Mouse (Mus musculus) CD4-positive, CD25-positive, alpha-beta regulatory T cell, adult 4 months (primary cell): ENCODE measurements around the gene Ppp2r5e. TPM values are rescaled to one million over a fixed set of nuclear protein-coding genes. Genes with fewer than 3 reads are reported as not detected.

ENCODE experiments used
- ATAC-seq: one replicate; pipeline ENCODE4 v1.8.0; 2017
- polyA plus RNA-seq, 2 experiments: library from polyadenylated mRNA; unstranded; fragments of 100-300 nt; shearing (Covaris generic); gene quantifications; one replicate each; pipeline ENCODE4 v1.2.1; 2017

The Ppp2r5e gene
- polyA plus RNA-seq, 2 experiments from 2014 or later: 4.8 to 7.9 TPM

- peak; percentile 63 for ATAC-seq
Observed at GRCm38 (mm10) chr12:75572271-75572670, 23.8 kb downstream of the Ppp2r5e start.

DNA sequence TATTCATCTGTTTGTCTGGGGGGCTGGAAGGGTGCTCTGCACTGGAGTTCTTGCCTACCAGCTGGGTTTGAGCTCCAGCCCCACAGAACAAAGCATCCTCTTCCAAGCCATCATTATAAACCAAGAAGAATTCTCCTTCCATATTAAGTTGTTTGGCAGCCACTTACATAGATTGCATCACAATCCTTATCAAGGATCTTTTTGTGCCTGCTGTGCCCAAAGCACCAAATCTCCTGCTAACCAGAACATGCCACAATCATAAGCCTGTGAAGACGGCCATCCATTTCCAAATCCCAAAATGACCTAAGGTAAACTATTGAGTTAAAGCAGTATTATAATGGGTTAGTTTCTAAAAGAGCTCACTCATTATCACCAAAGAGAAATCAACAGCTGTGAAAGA, 25.9 kb downstream of the Ppp2r5e start:
- ATAC-seq: no peak

DNA sequence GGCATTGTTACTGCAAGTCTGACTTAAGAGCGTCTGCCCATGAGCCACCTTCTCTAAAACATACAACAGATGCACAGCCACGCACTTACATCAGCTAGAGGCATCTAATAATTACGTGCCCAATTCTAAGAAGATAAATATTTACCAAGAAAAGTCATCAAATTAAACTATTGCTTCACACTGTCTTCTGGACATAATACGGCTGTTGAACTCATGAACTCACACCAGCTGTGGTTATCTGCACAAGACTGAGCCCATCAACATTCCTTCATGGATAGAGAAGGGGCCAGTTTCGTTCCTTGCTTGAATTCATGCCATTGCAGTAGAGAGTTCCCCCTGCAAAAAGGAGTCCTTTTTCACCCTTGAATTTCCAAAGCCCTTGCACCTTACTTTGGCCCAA, 28.3 kb downstream of the Ppp2r5e start:
- ATAC-seq: no peak

DNA sequence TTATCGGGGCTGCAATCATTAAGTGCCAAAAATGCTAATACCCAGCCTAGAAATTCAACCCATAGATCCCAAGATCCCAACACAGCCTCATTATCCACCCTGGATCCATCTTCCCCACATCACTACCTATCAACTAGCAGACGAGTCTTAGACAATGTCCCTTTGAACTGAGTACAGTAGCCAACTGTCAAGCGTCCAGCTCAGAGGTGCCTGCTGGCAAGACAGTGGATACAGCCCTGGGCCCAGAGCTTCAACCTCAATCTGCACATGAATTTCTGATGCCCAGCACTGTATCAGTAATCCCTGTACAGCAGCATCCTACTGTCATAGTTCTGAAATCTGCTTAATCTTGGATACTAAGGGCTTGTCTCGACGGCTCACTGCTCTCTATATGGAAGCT, 30.3 kb downstream of the Ppp2r5e start:
- no peak for ATAC-seq

DNA sequence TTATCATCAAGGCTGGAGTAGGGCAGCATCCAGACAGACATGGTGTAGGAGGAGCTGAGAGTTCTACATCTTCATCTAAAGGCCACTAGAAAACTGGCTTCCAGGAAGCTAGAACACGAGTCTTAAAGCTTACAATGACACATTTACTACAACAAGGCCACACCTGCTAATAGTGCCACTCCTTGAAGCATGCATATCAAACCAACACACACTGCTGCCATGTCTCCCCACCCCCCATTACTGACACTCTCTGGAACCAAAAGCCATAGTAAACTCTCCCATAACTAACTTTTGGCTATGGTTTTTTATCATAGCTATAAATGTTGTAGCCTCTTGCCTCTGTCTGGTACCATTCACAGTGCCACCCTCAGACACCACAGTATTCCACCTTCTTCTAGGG, 31.5 kb downstream of the Ppp2r5e start:
- ATAC-seq: no peak

- ATAC-seq: no peak
Observed at GRCm38 (mm10) chr12:75562996-75563618, 32.9 kb downstream of the Ppp2r5e start.

GRCm38 (mm10) chr12:75560681-75561387, 35.2 kb downstream of the Ppp2r5e start:
- ATAC-seq: no peak

DNA sequence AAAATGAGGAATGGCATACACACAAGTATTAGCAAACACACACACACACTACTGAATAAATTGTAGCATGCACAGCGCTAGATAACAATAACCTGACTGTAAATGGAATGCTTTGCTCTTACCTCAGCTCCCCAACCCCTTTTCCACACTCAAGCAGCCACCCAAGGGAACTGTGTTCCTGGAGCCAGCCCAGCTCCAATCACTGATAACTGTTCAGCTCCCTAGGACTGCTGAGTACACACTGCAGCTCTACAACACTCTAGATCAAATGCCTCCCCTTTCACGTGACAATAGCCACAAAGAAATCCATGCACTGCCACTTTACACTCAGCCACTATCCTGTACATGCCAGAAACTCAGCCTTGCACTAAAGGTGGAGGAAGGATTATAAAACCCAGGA, 36.8 kb downstream of the Ppp2r5e start:
- ATAC-seq: no peak

GRCm38 (mm10) chr12:75557813-75558212, 38.2 kb downstream of the Ppp2r5e start:
- no peak for ATAC-seq

DNA sequence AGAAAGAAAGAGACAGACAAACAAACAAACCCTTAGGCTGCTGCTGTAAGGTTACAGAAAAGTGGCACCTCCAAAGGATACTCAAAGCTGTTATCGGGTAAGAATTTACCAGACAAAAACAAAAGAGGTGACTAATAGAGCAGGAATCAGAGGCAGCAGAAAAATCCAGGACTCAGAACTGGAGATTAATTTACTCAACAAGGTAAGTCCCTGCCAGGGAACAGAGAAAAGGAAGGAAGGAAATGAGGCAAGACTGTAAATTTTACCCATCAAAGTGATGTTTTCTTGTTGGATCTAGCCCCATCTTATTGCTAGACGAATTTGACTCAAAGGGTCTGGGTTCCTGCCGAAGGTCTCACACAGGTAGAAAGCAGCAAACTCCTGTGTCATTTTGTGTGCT, 41.0 kb downstream of the Ppp2r5e start:
- ATAC-seq: no peak

- no peak for ATAC-seq
Observed at GRCm38 (mm10) chr12:75552296-75552695, 43.7 kb downstream of the Ppp2r5e start.

GRCm38 (mm10) chr12:75551671-75552070, 44.4 kb downstream of the Ppp2r5e start:
- no peak for ATAC-seq

GRCm38 (mm10) chr12:75548999-75549398, 47.0 kb downstream of the Ppp2r5e start:
- no peak for ATAC-seq

DNA sequence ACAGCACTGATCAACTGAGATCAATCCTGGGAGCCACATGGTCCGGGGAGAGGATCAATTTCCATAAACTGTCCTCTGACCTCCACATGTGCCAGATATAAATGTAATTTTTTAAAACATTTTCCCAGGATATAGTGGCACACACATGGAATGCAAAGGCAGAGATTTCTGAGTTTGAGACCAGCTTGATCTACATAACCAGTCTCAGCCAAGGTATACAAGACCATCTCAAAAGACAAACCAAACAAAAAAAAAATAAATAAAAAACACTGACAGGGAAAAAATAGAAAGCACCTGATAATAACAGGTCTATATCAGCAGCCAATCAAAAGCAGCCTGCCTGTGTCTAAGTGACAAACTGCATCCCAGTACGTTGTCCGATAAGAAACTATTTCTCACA, 48.9 kb downstream of the Ppp2r5e start:
- no peak for ATAC-seq

DNA sequence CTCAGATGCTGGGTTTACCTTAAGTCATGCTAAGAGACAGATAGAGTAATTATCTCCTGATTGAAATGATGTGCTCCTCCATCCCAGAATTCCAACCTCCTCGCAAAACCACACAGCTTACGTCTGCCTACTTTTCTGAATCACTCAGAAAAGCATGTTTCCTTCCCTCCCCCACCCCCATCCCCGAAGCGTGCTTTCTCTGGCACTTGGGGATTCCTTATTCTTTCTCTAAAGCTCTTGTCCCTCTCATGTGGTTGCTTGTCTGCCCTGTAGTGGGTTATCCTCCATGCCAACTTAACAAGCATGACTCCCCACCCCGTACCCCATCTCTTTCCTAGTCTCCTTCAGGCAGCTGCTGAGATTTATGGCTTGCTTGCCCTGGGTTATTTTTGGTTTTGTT, 49.8 kb downstream of the Ppp2r5e start:
- ATAC-seq: no peak

GRCm38 (mm10) chr12:75545431-75545925, 50.6 kb downstream of the Ppp2r5e start:
- no peak for ATAC-seq

DNA sequence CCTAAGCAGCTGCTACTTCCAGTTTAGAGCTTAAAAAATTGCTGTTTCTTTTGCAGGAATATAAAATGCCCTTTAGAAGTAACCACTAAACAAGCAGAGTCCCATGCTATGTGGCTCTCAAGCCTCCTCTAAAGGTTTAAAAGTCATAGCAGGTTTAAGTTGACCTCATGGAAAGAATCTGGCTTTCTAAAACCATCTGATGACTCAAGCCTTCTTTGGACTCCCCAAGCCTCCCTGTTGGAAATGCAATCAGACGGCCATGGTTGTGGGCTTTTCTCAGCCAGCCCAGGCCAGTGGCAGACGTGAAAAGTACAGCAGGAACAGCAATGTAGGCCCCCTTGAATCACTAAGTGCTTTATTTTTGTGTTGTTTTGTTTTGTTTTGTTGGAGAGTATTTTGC, 51.4 kb downstream of the Ppp2r5e start:
- ATAC-seq: no peak

- ATAC-seq: no peak
Observed at GRCm38 (mm10) chr12:75544259-75544658, 51.8 kb downstream of the Ppp2r5e start.

GRCm38 (mm10) chr12:75543346-75543745, 52.7 kb downstream of the Ppp2r5e start:
- no peak for ATAC-seq

DNA sequence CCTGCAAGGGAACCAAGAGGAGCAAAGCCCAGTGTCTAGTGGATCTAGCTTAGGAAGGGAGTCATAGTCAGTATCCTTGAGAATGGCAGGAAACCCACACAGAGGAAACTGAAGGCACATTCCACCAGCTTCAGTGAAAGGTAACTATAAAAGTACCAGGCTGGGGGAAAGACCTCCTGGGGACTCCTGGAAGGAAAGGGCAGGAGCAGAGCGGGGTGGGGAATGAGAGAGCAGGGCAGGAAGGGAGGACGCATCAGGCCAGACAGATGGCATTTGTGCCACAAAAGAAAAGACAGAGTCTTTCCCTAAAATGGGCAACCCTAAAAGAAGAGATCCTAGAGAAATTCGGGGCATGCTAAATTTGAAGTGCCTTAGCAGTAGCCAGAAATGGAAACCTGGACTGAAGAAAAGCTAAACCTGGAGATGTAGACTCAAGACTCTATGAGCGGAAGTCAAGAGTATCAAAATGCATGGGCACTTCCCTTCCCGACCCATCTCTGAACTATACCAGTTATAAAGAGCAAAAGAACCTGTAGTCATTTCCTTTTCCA, 55.3 kb downstream of the Ppp2r5e start:
- no peak for ATAC-seq

DNA sequence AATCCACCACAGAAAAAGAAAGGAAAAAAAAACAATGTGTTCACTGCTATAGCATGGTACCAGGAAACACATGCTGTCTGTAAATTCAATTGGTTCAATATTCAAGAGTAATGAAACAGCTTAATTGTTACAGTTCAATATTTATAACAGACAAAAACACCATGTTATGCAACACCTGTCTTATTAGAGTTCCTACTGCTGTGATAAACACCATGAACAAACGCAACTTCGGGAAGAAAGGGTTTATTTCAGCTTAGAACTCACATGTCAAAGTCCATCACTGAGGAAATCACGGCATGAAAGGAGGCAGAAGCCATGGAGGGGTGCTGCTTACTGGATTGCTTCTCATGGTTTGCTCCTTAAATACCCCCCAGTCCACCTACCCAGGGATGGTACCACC, 56.8 kb downstream of the Ppp2r5e start:
- ATAC-seq: no peak

DNA sequence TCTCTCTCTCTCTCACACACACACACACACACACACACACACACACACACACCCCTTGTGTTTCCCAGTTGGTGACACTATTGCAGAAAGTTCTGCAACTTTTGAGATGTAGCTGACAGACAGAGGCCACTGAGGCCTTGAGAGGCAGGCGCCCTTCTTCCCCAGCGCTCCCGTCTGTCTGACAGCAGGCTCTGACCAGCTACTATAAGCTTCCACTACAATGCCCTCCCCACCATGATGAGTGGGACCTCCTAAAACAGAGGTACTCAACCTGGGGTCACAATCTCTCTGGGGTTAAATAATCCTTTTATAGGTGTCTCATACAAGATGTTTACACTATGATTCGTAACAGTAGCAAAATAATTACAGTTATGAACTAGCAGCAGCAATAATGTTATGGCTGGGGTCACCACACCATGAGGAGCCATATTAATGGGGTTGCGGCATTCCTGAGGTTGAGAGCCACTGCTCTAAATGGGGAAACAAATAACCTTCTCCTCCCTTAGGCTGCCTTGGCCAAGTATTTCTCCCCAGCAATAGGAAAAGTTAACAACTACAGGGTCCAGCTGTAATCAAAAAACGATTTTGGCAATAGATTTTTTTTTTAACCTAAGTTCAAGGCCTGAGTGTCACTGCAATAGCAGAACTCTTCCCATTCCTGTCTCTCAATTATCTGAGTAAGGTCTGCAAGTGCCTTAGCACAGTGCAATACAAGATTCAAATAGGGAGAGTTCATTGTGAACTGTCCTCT, 58.2 kb downstream of the Ppp2r5e start:
- no peak for ATAC-seq

GRCm38 (mm10) chr12:75537019-75537672, 58.9 kb downstream of the Ppp2r5e start:
- ATAC-seq: no peak
